Mouse (Mus musculus): ENCODE data around the gene Rin1.

- TF ChIP-seq ZNF384 (IDR thresholded peaks at IDR 0.05; ENCODE audit: low read depth, low read length) (no peak), HCFC1 (IDR thresholded peaks at IDR 0.05; ENCODE audit: low read depth, low read length) (no peak), E2F4 (IDR thresholded peaks at IDR 0.05; ENCODE audit: insufficient replicate concordance, low read depth, low read length) (no peak), GABPA (IDR thresholded peaks at IDR 0.05; ENCODE audit: insufficient replicate concordance, low read depth, low read length) (no peak), POLR2A (IDR thresholded peaks at IDR 0.05; ENCODE audit: low read depth, low read length) (no peak), CTCF (conservative IDR thresholded peaks at IDR 0.05 in 1 of 2, IDR thresholded peaks at IDR 0.05 in 1 of 2; ENCODE audit: low read depth in 2 of 2, low read length in 2 of 2) (peak; percentile 70 to 99), TBP (conservative IDR thresholded peaks at IDR 0.05; ENCODE audit: low read depth, low read length) (no peak), TCF12 (IDR thresholded peaks at IDR 0.05; ENCODE audit: low read depth, low read length) (no peak; the same call in 1 of the 2 replicates), ZKSCAN1 (IDR thresholded peaks at IDR 0.05; ENCODE audit: borderline replicate concordance, low read depth, low read length) (no peak), MAX (IDR thresholded peaks at IDR 0.05; ENCODE audit: low read length) (no peak)
Observed at GRCm38 (mm10) chr19:5001666-5002406, 48.4 kb upstream of the Rin1 start.

Measured in CH12.LX (cell line).